ENCODE assay signal across 10 mouse cellular contexts in the genomic region with DNA sequence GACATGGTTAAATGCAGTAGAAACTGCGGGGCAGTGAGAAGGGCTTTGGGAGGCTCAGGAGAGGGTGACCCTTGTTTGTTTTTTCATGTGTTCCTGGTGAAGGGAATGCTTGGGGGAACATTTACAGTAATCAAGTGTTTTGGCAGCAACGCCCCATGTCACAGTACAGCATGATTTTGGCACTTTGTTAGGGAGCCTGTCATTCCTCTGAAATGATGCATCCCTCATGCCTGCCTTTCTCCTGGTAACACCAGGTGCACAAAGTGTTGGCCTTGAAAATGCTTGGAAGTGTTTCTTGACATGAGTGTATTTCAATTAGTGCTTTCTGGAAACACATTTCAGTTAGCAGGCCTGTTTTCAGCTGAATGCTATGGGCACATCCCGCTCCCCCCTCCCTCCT. TPM values are rescaled to one million over a fixed set of nuclear protein-coding genes. Genes with fewer than 3 reads are reported as not detected.
DNase-seq lines count a peak whose midpoint lies in the region; ATAC-seq and TF ChIP-seq lines count a peak whose summit lies in the region.
"Had no signal": no experiment of that assay in that cellular context is flagged by ENCODE, and none has a peak within 500 bp of the region (broad histone marks: within the 10 kb centered on the region; RNA-seq: fewer than 3 reads in every experiment).

No protein-coding gene starts in this region.

- peak overlapping the region; percentile 94 for H3K4me2 ChIP-seq in lung, embryonic 15.5 days
- peak overlapping the region; percentile 86 for H3K4me2 ChIP-seq in intestine, postnatal 0 days (replicated peaks; ENCODE audit: low read depth)
- peak overlapping the region; percentile 97 for H3K4me2 ChIP-seq in stomach, embryonic 15.5 days

- no peaks in the 10 kb centered on the region for H3K9me3 ChIP-seq in lung, embryonic 15.5 days
- no peaks in the 10 kb centered on the region for H3K9me3 ChIP-seq in intestine, postnatal 0 days (ENCODE audit: control insufficient read depth)
- H3K9me3 ChIP-seq in stomach, embryonic 15.5 days: no peaks in the 10 kb centered on the region

- peak; percentile 41 for DNase-seq in cerebellum, adult 9-10 months
- DNase-seq in cerebellum, postnatal 36 days: no peak
- no peak for DNase-seq in lung, postnatal 4 days
- DNase-seq in B cell, adult 2 months: no peak
- no peak for DNase-seq in adipocyte (ENCODE audit: low spot score)
- DNase-seq: adrenal gland, adult 8-10 months; gastrocnemius, postnatal 25 days had no signal

- peaks cover 72% of the 10 kb centered on the region for H3K4me1 ChIP-seq in lung, embryonic 15.5 days
- H3K4me1 ChIP-seq in intestine, postnatal 0 days (replicated peaks; ENCODE audit: control insufficient read depth, insufficient read depth, low read length): peaks cover 8% of the 10 kb centered on the region; the same call in 1 of the 2 replicates
- H3K4me1 ChIP-seq in stomach, embryonic 15.5 days: peaks cover 40% of the 10 kb centered on the region

- no peak for TF ChIP-seq CTCF in intestine, postnatal 0 days (IDR thresholded peaks at IDR 0.05; ENCODE audit: low read depth)

- no peak for ATAC-seq in lung, embryonic 15.5 days (ENCODE audit: borderline replicate concordance, extremely low read depth, low FRiP score, low TSS enrichment)
- no peak for ATAC-seq in intestine, postnatal 0 days
- ATAC-seq in stomach, embryonic 15.5 days (ENCODE audit: insufficient read depth, low FRiP score, low read depth): no peak

- 40% methylated on average over 3 of the region's 3 CpGs for WGBS in lung, embryonic 15.5 days
- WGBS in intestine, postnatal 0 days: 61% methylated on average over 3 of the region's 3 CpGs
- WGBS in stomach, embryonic 15.5 days: 48% methylated on average over 3 of the region's 3 CpGs

- no peak overlapping the region for H3K27ac ChIP-seq in lung, embryonic 15.5 days
- H3K27ac ChIP-seq in intestine, postnatal 0 days (ENCODE audit: low read depth, low read length): no peak overlapping the region
- no peak overlapping the region for H3K27ac ChIP-seq in stomach, embryonic 15.5 days

- no peaks in the 10 kb centered on the region for H3K36me3 ChIP-seq in lung, embryonic 15.5 days
- H3K36me3 ChIP-seq in intestine, postnatal 0 days (ENCODE audit: control insufficient read depth, insufficient read depth): no peaks in the 10 kb centered on the region
- H3K36me3 ChIP-seq in stomach, embryonic 15.5 days: no peaks in the 10 kb centered on the region

- H3K4me3 ChIP-seq in lung, embryonic 15.5 days: peak overlapping the region; percentile 74
- H3K4me3 ChIP-seq in intestine, postnatal 0 days (ENCODE audit: low read depth, low read length): no peak overlapping the region; the same call in 1 of the 2 replicates
- H3K4me3 ChIP-seq in stomach, embryonic 15.5 days (replicated peaks): peak overlapping the region; percentile 86; the same call in 1 of the 2 replicates

- H3K27me3 ChIP-seq in lung, embryonic 15.5 days: peaks cover 52% of the 10 kb centered on the region
- H3K27me3 ChIP-seq in intestine, postnatal 0 days (replicated peaks; ENCODE audit: control insufficient read depth, insufficient read depth, low read length): no peaks in the 10 kb centered on the region
- H3K27me3 ChIP-seq in stomach, embryonic 15.5 days (replicated peaks): no peaks in the 10 kb centered on the region

- H3K9ac ChIP-seq in lung, embryonic 15.5 days: no peak overlapping the region
- no peak overlapping the region for H3K9ac ChIP-seq in intestine, postnatal 0 days (ENCODE audit: low read depth, low read length)
- no peak overlapping the region for H3K9ac ChIP-seq in stomach, embryonic 15.5 days

RNA-seq across cellular contexts. Expression of a gene that starts 2.7 kb away (rescaled TPM):
- 4.4 and 4.7 TPM in 2 replicates for polyA plus RNA-seq in lung, embryonic 15.5 days (2015; fragmentation: Nextera tagmentation; extraction: Ambion mirVana)
- polyA plus RNA-seq in intestine, postnatal 0 days (2015; fragmentation: Nextera tagmentation; extraction: Ambion mirVana): 7.7 and 9.0 TPM in 2 replicates
- 5.2 TPM in 2 replicates for polyA plus RNA-seq in stomach, embryonic 15.5 days (2015; fragmentation: Nextera tagmentation; extraction: Ambion mirVana)
